Mouse (Mus musculus): ENCODE measurements at regions not wholly inside any gene's neighbourhood (a gene's known extent, or its start where the extent isn't known, plus 50 kb on each side); places are given as distances from the start of the nearest gene placed in this dataset.

- Histone ChIP-seq H3K9me3 (replicated peaks; ENCODE audit: control insufficient read depth, insufficient read depth, low read length, poor library complexity, severe bottlenecking) (no peaks in the 10 kb centered on the region), H3K9ac (ENCODE audit: low read depth, poor library complexity, severe bottlenecking) (no peak overlapping the region), H3K4me3 (ENCODE audit: low read depth, low read length) (no peak overlapping the region), H3K4me1 (ENCODE audit: control insufficient read depth, insufficient read depth, low read length) (no peaks in the 10 kb centered on the region), H3K27me3 (ENCODE audit: control insufficient read depth, insufficient read depth, low read length, poor library complexity, severe bottlenecking) (no peaks in the 10 kb centered on the region), H3K27ac (ENCODE audit: insufficient read depth, low read length) (no peak overlapping the region), H3K36me3 (ENCODE audit: control insufficient read depth, insufficient read depth, low read length, poor library complexity, severe bottlenecking) (no peaks in the 10 kb centered on the region)
- no peak for TF ChIP-seq CTCF (IDR thresholded peaks at IDR 0.05; ENCODE audit: low read depth, low read length)
- TF ChIP-seq POLR2A (IDR thresholded peaks at IDR 0.05; ENCODE audit: insufficient read depth, low read length) = no peak
- TF ChIP-seq EP300 (IDR thresholded peaks at IDR 0.05; ENCODE audit: insufficient read depth, low read depth, low read length) = no peak
Measured at GRCm38 (mm10) chr10:126493734-126494133, 407.4 kb downstream of the Atp23 start.

- Histone ChIP-seq H3K9ac (ENCODE audit: low read depth, poor library complexity, severe bottlenecking) (no peak overlapping the region), H3K4me3 (ENCODE audit: low read depth, low read length) (no peak overlapping the region), H3K36me3 (ENCODE audit: control insufficient read depth, insufficient read depth, low read length, poor library complexity, severe bottlenecking) (no peaks in the 10 kb centered on the region), H3K27ac (ENCODE audit: insufficient read depth, low read length) (no peak overlapping the region), H3K27me3 (ENCODE audit: control insufficient read depth, insufficient read depth, low read length, poor library complexity, severe bottlenecking) (no peaks in the 10 kb centered on the region), H3K4me1 (ENCODE audit: control insufficient read depth, insufficient read depth, low read length) (no peaks in the 10 kb centered on the region), H3K9me3 (replicated peaks; ENCODE audit: control insufficient read depth, insufficient read depth, low read length, poor library complexity, severe bottlenecking) (no peaks in the 10 kb centered on the region)
- TF ChIP-seq POLR2A (IDR thresholded peaks at IDR 0.05; ENCODE audit: insufficient read depth, low read length) (no peak), EP300 (IDR thresholded peaks at IDR 0.05; ENCODE audit: insufficient read depth, low read depth, low read length) (no peak), CTCF (IDR thresholded peaks at IDR 0.05; ENCODE audit: low read depth, low read length) (no peak)
Measured at GRCm38 (mm10) chr10:126492211-126492610, 408.9 kb downstream of the Atp23 start.

GRCm38 (mm10) chr10:126485129-126485528, 416.0 kb downstream of the Atp23 start:
- H3K4me3 ChIP-seq (ENCODE audit: low read depth, low read length) = no peak overlapping the region
- no peak overlapping the region for H3K27ac ChIP-seq (ENCODE audit: insufficient read depth, low read length)
- no peak for TF ChIP-seq CTCF (IDR thresholded peaks at IDR 0.05; ENCODE audit: low read depth, low read length)
- TF ChIP-seq POLR2A (IDR thresholded peaks at IDR 0.05; ENCODE audit: insufficient read depth, low read length) = no peak
- TF ChIP-seq EP300 (IDR thresholded peaks at IDR 0.05; ENCODE audit: insufficient read depth, low read depth, low read length) = no peak
- no peaks in the 10 kb centered on the region for H3K27me3 ChIP-seq (ENCODE audit: control insufficient read depth, insufficient read depth, low read length, poor library complexity, severe bottlenecking)
- H3K9me3 ChIP-seq (replicated peaks; ENCODE audit: control insufficient read depth, insufficient read depth, low read length, poor library complexity, severe bottlenecking) = no peaks in the 10 kb centered on the region
- no peaks in the 10 kb centered on the region for H3K4me1 ChIP-seq (ENCODE audit: control insufficient read depth, insufficient read depth, low read length)
- H3K9ac ChIP-seq (ENCODE audit: low read depth, poor library complexity, severe bottlenecking) = no peak overlapping the region
- H3K36me3 ChIP-seq (ENCODE audit: control insufficient read depth, insufficient read depth, low read length, poor library complexity, severe bottlenecking) = no peaks in the 10 kb centered on the region

- Histone ChIP-seq H3K4me3 (ENCODE audit: low read depth, low read length) (no peak overlapping the region), H3K36me3 (ENCODE audit: control insufficient read depth, insufficient read depth, low read length, poor library complexity, severe bottlenecking) (no peaks in the 10 kb centered on the region)
Measured at GRCm38 (mm10) chr10:126483479-126483878, 417.7 kb downstream of the Atp23 start.

GRCm38 (mm10) chr10:126480382-126480781, 420.8 kb downstream of the Atp23 start:
- no peak overlapping the region for H3K4me3 ChIP-seq (ENCODE audit: low read depth, low read length)
- no peaks in the 10 kb centered on the region for H3K9me3 ChIP-seq (replicated peaks; ENCODE audit: control insufficient read depth, insufficient read depth, low read length, poor library complexity, severe bottlenecking)
- TF ChIP-seq CTCF (IDR thresholded peaks at IDR 0.05; ENCODE audit: low read depth, low read length) = no peak
- TF ChIP-seq EP300 (IDR thresholded peaks at IDR 0.05; ENCODE audit: insufficient read depth, low read depth, low read length) = no peak
- TF ChIP-seq POLR2A (IDR thresholded peaks at IDR 0.05; ENCODE audit: insufficient read depth, low read length) = no peak
- no peaks in the 10 kb centered on the region for H3K27me3 ChIP-seq (ENCODE audit: control insufficient read depth, insufficient read depth, low read length, poor library complexity, severe bottlenecking)
- H3K36me3 ChIP-seq (ENCODE audit: control insufficient read depth, insufficient read depth, low read length, poor library complexity, severe bottlenecking) = no peaks in the 10 kb centered on the region
- no peak overlapping the region for H3K9ac ChIP-seq (ENCODE audit: low read depth, poor library complexity, severe bottlenecking)
- H3K4me1 ChIP-seq (ENCODE audit: control insufficient read depth, insufficient read depth, low read length) = no peaks in the 10 kb centered on the region
- no peak overlapping the region for H3K27ac ChIP-seq (ENCODE audit: insufficient read depth, low read length)

More at GRCm38 (mm10) chr10:126483479-126483878, 417.7 kb downstream of the Atp23 start:
- Histone ChIP-seq H3K27ac (ENCODE audit: insufficient read depth, low read length) (no peak overlapping the region), H3K9ac (ENCODE audit: low read depth, poor library complexity, severe bottlenecking) (no peak overlapping the region), H3K9me3 (replicated peaks; ENCODE audit: control insufficient read depth, insufficient read depth, low read length, poor library complexity, severe bottlenecking) (no peaks in the 10 kb centered on the region), H3K4me1 (ENCODE audit: control insufficient read depth, insufficient read depth, low read length) (no peaks in the 10 kb centered on the region), H3K27me3 (ENCODE audit: control insufficient read depth, insufficient read depth, low read length, poor library complexity, severe bottlenecking) (no peaks in the 10 kb centered on the region)
- no peak for TF ChIP-seq EP300 (IDR thresholded peaks at IDR 0.05; ENCODE audit: insufficient read depth, low read depth, low read length)
- no peak for TF ChIP-seq CTCF (IDR thresholded peaks at IDR 0.05; ENCODE audit: low read depth, low read length)
- no peak for TF ChIP-seq POLR2A (IDR thresholded peaks at IDR 0.05; ENCODE audit: insufficient read depth, low read length)

- TF ChIP-seq POLR2A (IDR thresholded peaks at IDR 0.05; ENCODE audit: insufficient read depth, low read length) = no peak
- TF ChIP-seq CTCF (IDR thresholded peaks at IDR 0.05; ENCODE audit: low read depth, low read length) = no peak
- no peak for TF ChIP-seq EP300 (IDR thresholded peaks at IDR 0.05; ENCODE audit: insufficient read depth, low read depth, low read length)
- Histone ChIP-seq H3K27ac (ENCODE audit: insufficient read depth, low read length) (no peak overlapping the region), H3K9me3 (replicated peaks; ENCODE audit: control insufficient read depth, insufficient read depth, low read length, poor library complexity, severe bottlenecking) (no peaks in the 10 kb centered on the region)
Measured at GRCm38 (mm10) chr10:126479743-126480142, 421.4 kb downstream of the Atp23 start.

More at GRCm38 (mm10) chr10:126479743-126480142, 421.4 kb downstream of the Atp23 start:
- no peak overlapping the region for H3K9ac ChIP-seq (ENCODE audit: low read depth, poor library complexity, severe bottlenecking)
- H3K4me1 ChIP-seq (ENCODE audit: control insufficient read depth, insufficient read depth, low read length) = no peaks in the 10 kb centered on the region
- no peaks in the 10 kb centered on the region for H3K36me3 ChIP-seq (ENCODE audit: control insufficient read depth, insufficient read depth, low read length, poor library complexity, severe bottlenecking)
- no peaks in the 10 kb centered on the region for H3K27me3 ChIP-seq (ENCODE audit: control insufficient read depth, insufficient read depth, low read length, poor library complexity, severe bottlenecking)
- no peak overlapping the region for H3K4me3 ChIP-seq (ENCODE audit: low read depth, low read length)
